Mouse (Mus musculus): ENCODE measurements around the gene Gm44502. TPM values are rescaled to one million over a fixed set of nuclear protein-coding genes. Genes with fewer than 3 reads are reported as not detected.

The Gm44502 gene
- polyA plus RNA-seq (2012; fragmentation: generic; extraction: Trizol): 0.06 TPM
- long read RNA-seq, experiment 1: 0 reads
- long read RNA-seq, experiment 2, partial matches to known transcripts: 0 of 1 reads
- long read RNA-seq, experiment 2, other reads (novel, unspliced or antisense): 1 of 1 reads

DNA sequence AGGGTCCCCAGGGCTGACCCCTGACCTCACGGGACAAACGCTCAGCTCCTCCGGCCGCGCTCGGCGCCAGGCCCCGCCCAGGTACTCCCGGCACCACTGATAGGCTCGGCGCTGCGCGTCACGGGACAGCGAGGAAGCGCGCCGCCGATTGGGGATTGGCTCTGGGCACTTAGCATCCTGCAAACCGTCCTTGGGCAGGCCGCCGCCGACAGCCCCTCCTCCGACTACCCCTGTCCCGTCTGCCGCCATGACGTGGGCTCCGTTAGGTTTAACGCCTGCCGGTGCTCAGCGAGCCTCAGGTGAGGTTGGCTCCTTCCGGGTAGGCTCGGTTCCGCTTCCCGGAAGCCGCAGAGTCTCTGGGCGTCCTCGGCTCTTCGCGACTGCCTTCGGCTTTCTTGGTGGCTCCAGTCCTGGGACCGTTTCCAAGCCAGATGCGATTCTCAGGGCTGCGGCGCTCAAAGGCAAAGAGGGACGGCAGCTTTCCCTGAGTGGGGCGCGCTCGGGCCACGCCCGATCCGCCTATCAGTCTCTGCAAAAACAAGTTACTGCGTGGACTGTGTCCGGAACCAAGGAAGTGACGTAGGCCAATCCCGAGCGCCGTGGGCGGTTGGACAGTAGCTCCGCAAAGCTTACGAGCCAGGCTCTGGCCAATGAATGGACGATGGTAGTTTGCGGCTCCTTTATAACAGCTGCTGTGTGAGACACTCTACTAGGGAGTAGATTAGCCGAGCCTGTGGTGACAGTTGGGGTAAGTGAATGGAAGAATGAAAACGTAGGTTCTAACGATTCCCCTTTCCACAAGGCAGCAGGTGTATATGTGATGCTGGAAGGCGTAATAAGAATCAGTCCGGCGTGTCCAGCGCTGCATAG is at the start of gene Gm44502, which contains the start of the genes C730034F03Rik and Chkb:
Gene Gm44502, minus strand, starts transcription at position 345 of the 870 bp plus-strand sequence.
Gene C730034F03Rik, plus strand, starts transcription at position 238 of the 870 bp plus-strand sequence.
Gene Chkb, minus strand, starts transcription at position 557 of the 870 bp plus-strand sequence.
- H3K79me2 ChIP-seq (ENCODE audit: control insufficient read depth, insufficient read depth): peaks cover 17% of the 10 kb centered on the region
- TF ChIP-seq CEBPB (IDR thresholded peaks at IDR 0.05; ENCODE audit: low read depth): no peak
- TF ChIP-seq MAX (IDR thresholded peaks at IDR 0.05): peak; percentile 72
- TF ChIP-seq USF1 (IDR thresholded peaks at IDR 0.05; ENCODE audit: low read depth): peak; percentile 40
- peak; percentile 46 for TF ChIP-seq MYOD1 (IDR thresholded peaks at IDR 0.05; ENCODE audit: control insufficient read depth, insufficient read length, low read depth)

DNA sequence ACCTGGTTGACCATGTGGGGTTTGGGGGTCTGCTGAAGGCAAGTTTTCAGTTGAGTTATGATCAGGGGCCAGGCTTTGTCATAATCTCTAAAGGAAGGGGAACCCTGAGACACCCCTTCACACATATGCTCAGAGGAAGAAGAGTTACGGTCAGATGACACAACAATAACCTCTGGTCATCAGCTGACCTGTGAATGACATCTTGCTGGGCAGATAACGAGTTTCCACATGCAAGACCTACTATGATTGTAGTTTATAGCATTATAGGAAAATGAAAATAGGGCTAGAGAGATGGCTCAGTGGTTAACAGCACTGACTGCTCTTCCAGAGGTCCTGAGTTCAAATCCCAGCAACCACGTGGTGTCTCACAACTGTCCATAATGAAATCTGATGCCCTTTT is 49.1 kb upstream of the Gm44502 start:
- Histone ChIP-seq H3K4me3 (ENCODE audit: insufficient read depth, poor library complexity, severe bottlenecking) (no peak overlapping the region), H3K79me3 (ENCODE audit: low read depth) (no peaks in the 10 kb centered on the region), H3K79me2 (ENCODE audit: control insufficient read depth, insufficient read depth) (no peaks in the 10 kb centered on the region), H3K27me3 (ENCODE audit: control insufficient read depth, insufficient read depth, insufficient read length) (no peaks in the 10 kb centered on the region), H3K36me3 (ENCODE audit: control insufficient read depth, insufficient read depth) (no peaks in the 10 kb centered on the region), H3ac (ENCODE audit: control insufficient read depth, insufficient read length, low read depth) (no peak overlapping the region)
- TF ChIP-seq FOSL1 (IDR thresholded peaks at IDR 0.05; ENCODE audit: insufficient read depth, low read length, poor library complexity, severe bottlenecking) (no peak), CEBPB (IDR thresholded peaks at IDR 0.05; ENCODE audit: low read depth) (no peak), USF1 (IDR thresholded peaks at IDR 0.05; ENCODE audit: low read depth) (no peak), MYOG (IDR thresholded peaks at IDR 0.05; ENCODE audit: control insufficient read depth, extremely low read depth, insufficient read length) (no peak), MAX (IDR thresholded peaks at IDR 0.05) (no peak), MYOD1 (IDR thresholded peaks at IDR 0.05; ENCODE audit: control insufficient read depth, insufficient read length, low read depth) (no peak), CTCF (IDR thresholded peaks at IDR 0.05; ENCODE audit: control insufficient read depth, insufficient read depth, insufficient read length) (no peak)

More for the DNA sequence above, at the start of gene Gm44502, which contains the start of the genes C730034F03Rik and Chkb:
- peak within 1 kb of the TSS; percentile 98 for H3K4me3 ChIP-seq (ENCODE audit: insufficient read depth, poor library complexity, severe bottlenecking)
- no peaks in the 10 kb centered on the region for H3K27me3 ChIP-seq (ENCODE audit: control insufficient read depth, insufficient read depth, insufficient read length)
- H3K36me3 ChIP-seq (ENCODE audit: control insufficient read depth, insufficient read depth): peaks cover 15% of the 10 kb centered on the region
- H3ac ChIP-seq (ENCODE audit: control insufficient read depth, insufficient read length, low read depth): peak within 1 kb of the TSS; percentile 90
- peaks cover 9% of the 10 kb centered on the region for H3K79me3 ChIP-seq (ENCODE audit: low read depth)

DNA sequence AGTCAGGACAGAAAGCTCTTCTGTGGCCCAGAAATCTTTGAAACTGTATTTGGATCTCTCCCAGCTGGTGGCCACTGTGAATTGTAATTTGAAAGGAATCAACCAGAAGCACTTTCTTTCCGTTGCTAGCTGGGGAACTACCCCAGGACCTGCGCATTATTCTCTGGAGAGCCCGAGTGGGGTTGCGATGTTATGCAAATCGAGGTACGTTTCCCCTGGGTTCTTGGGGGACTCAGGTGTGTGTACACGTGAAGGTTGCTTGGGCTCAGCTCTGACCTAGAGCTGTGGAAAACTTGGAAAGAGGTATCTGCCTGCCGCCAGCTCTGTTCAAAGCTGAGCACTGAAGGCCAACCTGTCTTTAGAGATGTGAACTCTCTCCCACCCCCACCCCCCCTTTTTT is 48.3 kb upstream of the Gm44502 start:
- no peak for TF ChIP-seq CEBPB (IDR thresholded peaks at IDR 0.05; ENCODE audit: low read depth)
- Histone ChIP-seq H3K36me3 (ENCODE audit: control insufficient read depth, insufficient read depth) (no peaks in the 10 kb centered on the region), H3K27me3 (ENCODE audit: control insufficient read depth, insufficient read depth, insufficient read length) (no peaks in the 10 kb centered on the region), H3K4me3 (ENCODE audit: insufficient read depth, poor library complexity, severe bottlenecking) (no peak overlapping the region), H3ac (ENCODE audit: control insufficient read depth, insufficient read length, low read depth) (no peak overlapping the region), H3K79me2 (ENCODE audit: control insufficient read depth, insufficient read depth) (no peaks in the 10 kb centered on the region), H3K79me3 (ENCODE audit: low read depth) (no peaks in the 10 kb centered on the region)

DNA sequence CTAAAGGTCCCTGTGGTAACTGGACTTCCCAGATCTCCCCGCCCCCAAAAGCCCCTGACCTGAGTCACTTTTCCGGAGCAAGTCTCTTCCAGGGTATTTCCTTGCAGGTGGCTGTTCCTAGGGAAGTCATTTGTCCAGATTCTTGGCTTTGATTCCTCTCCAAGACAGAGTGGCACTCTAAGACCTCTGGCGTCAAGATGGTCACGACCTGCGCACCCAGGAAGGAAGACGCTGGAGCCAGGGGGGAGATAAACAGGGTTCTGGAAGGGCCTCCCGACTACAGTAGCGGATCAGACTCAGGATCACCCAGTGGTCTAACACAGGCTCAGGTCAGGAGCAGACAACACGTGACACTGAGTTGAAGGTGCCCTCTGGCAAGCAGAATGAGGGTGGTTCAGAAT is 47.6 kb upstream of the Gm44502 start, which contains the start of gene Arsa:
Gene Arsa, minus strand, starts transcription at position 335 of the 401 bp plus-strand sequence.
- Histone ChIP-seq H3K36me3 (ENCODE audit: control insufficient read depth, insufficient read depth) (no peaks in the 10 kb centered on the region), H3K79me2 (ENCODE audit: control insufficient read depth, insufficient read depth) (no peaks in the 10 kb centered on the region), H3ac (ENCODE audit: control insufficient read depth, insufficient read length, low read depth) (peak within 1 kb of the TSS; percentile 46), H3K4me3 (ENCODE audit: insufficient read depth, poor library complexity, severe bottlenecking) (peak within 1 kb of the TSS; percentile 45), H3K27me3 (ENCODE audit: control insufficient read depth, insufficient read depth, insufficient read length) (no peaks in the 10 kb centered on the region), H3K79me3 (ENCODE audit: low read depth) (no peaks in the 10 kb centered on the region)
- TF ChIP-seq USF1 (IDR thresholded peaks at IDR 0.05; ENCODE audit: low read depth): no peak
- TF ChIP-seq CTCF (IDR thresholded peaks at IDR 0.05; ENCODE audit: control insufficient read depth, insufficient read depth, insufficient read length): no peak
- TF ChIP-seq MYOG (IDR thresholded peaks at IDR 0.05; ENCODE audit: control insufficient read depth, extremely low read depth, insufficient read length): no peak
- TF ChIP-seq FOSL1 (IDR thresholded peaks at IDR 0.05; ENCODE audit: insufficient read depth, low read length, poor library complexity, severe bottlenecking): no peak
- no peak for TF ChIP-seq MYOD1 (IDR thresholded peaks at IDR 0.05; ENCODE audit: control insufficient read depth, insufficient read length, low read depth)
- no peak for TF ChIP-seq MAX (IDR thresholded peaks at IDR 0.05)
- no peak for TF ChIP-seq CEBPB (IDR thresholded peaks at IDR 0.05; ENCODE audit: low read depth)

DNA sequence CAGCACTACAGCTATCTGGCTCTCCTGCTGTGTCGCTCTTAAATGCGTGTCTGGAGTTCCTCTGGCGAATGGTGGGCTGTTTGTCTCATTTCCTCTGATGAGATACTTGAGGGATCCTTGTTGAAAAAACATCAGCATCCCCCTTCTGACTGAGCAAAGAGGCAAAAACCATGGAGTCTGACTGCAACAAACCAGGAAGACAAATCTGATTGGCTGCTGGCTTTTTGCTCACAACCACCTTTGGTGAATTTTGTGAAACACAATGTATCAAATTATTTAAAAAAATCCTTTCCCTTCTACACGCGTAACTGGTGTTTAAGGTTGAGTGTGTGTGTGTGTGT is 46.9 kb upstream of the Gm44502 start:
- peak overlapping the region; percentile 46 for H3ac ChIP-seq (ENCODE audit: control insufficient read depth, insufficient read length, low read depth)
- peak overlapping the region; percentile 45 for H3K4me3 ChIP-seq (ENCODE audit: insufficient read depth, poor library complexity, severe bottlenecking)
- no peaks in the 10 kb centered on the region for H3K27me3 ChIP-seq (ENCODE audit: control insufficient read depth, insufficient read depth, insufficient read length)
- H3K79me2 ChIP-seq (ENCODE audit: control insufficient read depth, insufficient read depth): no peaks in the 10 kb centered on the region
- no peaks in the 10 kb centered on the region for H3K36me3 ChIP-seq (ENCODE audit: control insufficient read depth, insufficient read depth)
- no peak for TF ChIP-seq CEBPB (IDR thresholded peaks at IDR 0.05; ENCODE audit: low read depth)
- TF ChIP-seq MAX (IDR thresholded peaks at IDR 0.05): peak; percentile 0
- H3K79me3 ChIP-seq (ENCODE audit: low read depth): no peaks in the 10 kb centered on the region
